ENCODE assay signal across 9 mouse cellular contexts in the genomic region with DNA sequence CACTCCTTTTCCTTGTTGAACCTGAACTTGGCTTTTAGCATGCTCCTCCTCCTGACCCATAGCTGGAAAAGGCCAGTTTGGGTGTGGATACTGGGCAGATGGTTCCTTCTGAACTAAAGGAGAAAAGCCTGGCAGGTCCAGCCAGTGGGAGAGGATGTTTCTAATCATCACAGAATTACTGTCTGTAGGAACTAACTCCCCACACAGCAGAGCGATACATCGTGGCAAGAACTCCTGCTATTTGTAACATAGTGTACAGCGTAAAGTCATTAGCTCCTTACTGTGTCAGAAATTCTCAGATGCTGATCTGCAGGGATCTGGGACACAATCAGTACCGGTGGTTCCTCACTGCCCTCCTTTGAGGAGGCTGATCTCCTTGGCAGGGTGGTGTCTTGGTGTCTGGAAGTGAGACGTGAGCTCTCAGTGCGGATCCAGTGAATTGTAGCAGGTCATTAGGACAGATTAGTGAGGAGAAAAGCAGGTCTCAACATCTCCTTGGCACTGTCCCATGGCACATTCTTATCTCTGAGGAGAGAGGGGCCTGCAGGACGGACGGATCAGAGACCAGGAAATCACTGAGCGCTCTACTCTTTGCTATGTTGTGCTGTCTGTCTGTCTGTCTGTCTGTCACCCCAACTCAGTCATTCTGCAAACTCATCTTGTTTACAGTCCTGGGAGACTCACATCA. TPM values are rescaled to one million over a fixed set of nuclear protein-coding genes. Genes with fewer than 3 reads are reported as not detected.
DNase-seq lines count a peak whose midpoint lies in the region; ATAC-seq and TF ChIP-seq lines count a peak whose summit lies in the region.
"Had no signal": no experiment of that assay in that cellular context is flagged by ENCODE, and none has a peak within 500 bp of the region (broad histone marks: within the 10 kb centered on the region; RNA-seq: fewer than 3 reads in every experiment).

No protein-coding gene starts in this region.

- WGBS in liver, embryonic 12.5 days (ENCODE audit: insufficient replicate concordance), result 65% methylated on average over 9 of the region's 9 CpGs
- WGBS in stomach, postnatal 0 days, result 51% methylated on average over 9 of the region's 9 CpGs

- no peaks in the 10 kb centered on the region for H3K9me3 ChIP-seq in liver, embryonic 12.5 days (replicated peaks)
- no peaks in the 10 kb centered on the region for H3K9me3 ChIP-seq in stomach, postnatal 0 days (ENCODE audit: control insufficient read depth, low read length)

- DNase-seq in heart, adult 8-10 months (ENCODE audit: low spot score), result peak; percentile 39
- DNase-seq in heart, postnatal 25 days (ENCODE audit: low spot score), result no peak
- DNase-seq in testis, postnatal 14 days (ENCODE audit: low spot score), result peak; percentile 75
- DNase-seq in testis, postnatal 10 days (ENCODE audit: low spot score), result no peak
- DNase-seq in stomach, postnatal 0 days (ENCODE audit: low spot score), result no peak
- DNase-seq in T-cell, adult 2 months (ENCODE audit: low spot score), result no peak
- no peak for DNase-seq in spleen, postnatal 14 days (ENCODE audit: low spot score in 2 of 2)

- no peak for ATAC-seq in liver, embryonic 12.5 days
- ATAC-seq in stomach, postnatal 0 days (ENCODE audit: low FRiP score, low TSS enrichment), result no peak

- peaks cover 15% of the 10 kb centered on the region for H3K27me3 ChIP-seq in liver, embryonic 12.5 days (replicated peaks)
- no peaks in the 10 kb centered on the region for H3K27me3 ChIP-seq in stomach, postnatal 0 days (ENCODE audit: control insufficient read depth, insufficient read depth, low read length)

- no peak for TF ChIP-seq EP300 in stomach, postnatal 0 days (optimal IDR thresholded peaks at IDR 0.05)

- H3K4me3 ChIP-seq in liver, embryonic 12.5 days, result no peak overlapping the region
- H3K4me3 ChIP-seq in stomach, postnatal 0 days (ENCODE audit: low read depth, low read length), result peak overlapping the region; percentile 12; the same call in 1 of the 2 replicates
- H3K4me3 ChIP-seq: erythroblast, embryonic 14.5 days had no signal

- H3K9ac ChIP-seq in liver, embryonic 12.5 days, result no peak overlapping the region
- no peak overlapping the region for H3K9ac ChIP-seq in stomach, postnatal 0 days (ENCODE audit: low read length)

- TF ChIP-seq CTCF in stomach, postnatal 0 days (IDR thresholded peaks at IDR 0.05; ENCODE audit: low read depth), result no peak

- H3K36me3 ChIP-seq in liver, embryonic 12.5 days, result no peaks in the 10 kb centered on the region
- H3K36me3 ChIP-seq in stomach, postnatal 0 days (ENCODE audit: control insufficient read depth, insufficient read depth, low read length), result no peaks in the 10 kb centered on the region

- intact Hi-C loops in heart, postnatal 25 days (cut with DNase I), result loop anchor here (2.0 to 5.0 kb wide), 4 partner anchors 89 to 332 kb away; a partner anchor contains a TSS

- peaks cover 31% of the 10 kb centered on the region for H3K4me1 ChIP-seq in liver, embryonic 12.5 days
- peaks cover 12% of the 10 kb centered on the region for H3K4me1 ChIP-seq in stomach, postnatal 0 days (replicated peaks; ENCODE audit: control insufficient read depth, insufficient read depth)

- no peak overlapping the region for H3K27ac ChIP-seq in liver, embryonic 12.5 days
- H3K27ac ChIP-seq in stomach, postnatal 0 days (replicated peaks), result no peak overlapping the region

- peak overlapping the region; percentile 94 for H3K4me2 ChIP-seq in liver, embryonic 12.5 days
- peak overlapping the region; percentile 94 for H3K4me2 ChIP-seq in stomach, postnatal 0 days (replicated peaks; ENCODE audit: low read depth)

RNA-seq across cellular contexts. Expression of a gene that starts 2.7 kb away (rescaled TPM):
- total RNA-seq in heart, adult 8-10 months (2022), result 10 to 100 TPM; 16.6 to 24.4 (median 20.6) TPM
- total RNA-seq in heart, postnatal 25 days (2021), result 10 to 100 TPM; 16.8 to 21.2 TPM
- polyA plus RNA-seq in liver, embryonic 12.5 days (2016; fragmentation: Nextera tagmentation; extraction: Ambion mirVana), result 5.4 and 6.3 TPM in 2 replicates
- 16.8 and 17.8 TPM in 2 replicates for polyA plus RNA-seq in stomach, postnatal 0 days (2015; fragmentation: Nextera tagmentation; extraction: Ambion mirVana)

Comparison
In these comparisons a context has a peak if more than half of its experiments do, and no peak if none do; other contexts are left out.
1. DNase-seq: peak in heart, adult 8-10 months (single experiment) and testis, postnatal 14 days (single experiment); none in heart, postnatal 25 days (single experiment), testis, postnatal 10 days (single experiment), stomach, postnatal 0 days (single experiment), T-cell, adult 2 months (single experiment) and spleen, postnatal 14 days (0 of 2).